Mouse (Mus musculus) CD4-positive, CD25-positive, alpha-beta regulatory T cell, adult 4 months (primary cell): ENCODE measurements around the gene Taar8a. TPM values are rescaled to one million over a fixed set of nuclear protein-coding genes. Genes with fewer than 3 reads are reported as not detected.
"Not testable (repeated sequence)": the region's sequence is repeated elsewhere in the genome, so short reads cannot be mapped to it uniquely, and the experiment has no call there.

ENCODE experiments used
- ATAC-seq: one replicate; pipeline ENCODE4 v1.8.0; 2017
- polyA plus RNA-seq, 2 experiments: library from polyadenylated mRNA; unstranded; fragments of 100-300 nt; shearing (Covaris generic); gene quantifications; one replicate each; pipeline ENCODE4 v1.2.1; 2017

Gene Taar8a
- polyA plus RNA-seq: not detected

GRCm38 (mm10) chr10:24076200-24076599 lies at the start of gene Taar8a:
Taar8a (plus strand) TSS chr10:24076500.
- ATAC-seq: not testable (repeated sequence)

- ATAC-seq: no peak
Measured at GRCm38 (mm10) chr10:24026922-24027321, 49.4 kb upstream of the Taar8a start, which contains the start of gene Taar7d. Taar7d (plus strand) TSS chr10:24027222.

GRCm38 (mm10) chr10:24031347-24031746 lies 45.0 kb upstream of the Taar8a start:
- ATAC-seq: no peak

- ATAC-seq: no peak
Measured at GRCm38 (mm10) chr10:24037314-24037713, 39.0 kb upstream of the Taar8a start, which contains the start of gene Taar7e. Taar7e (plus strand) TSS chr10:24037614.

- no peak for ATAC-seq
Measured at GRCm38 (mm10) chr10:24040120-24040869, 36.0 kb upstream of the Taar8a start.

- no peak for ATAC-seq
Measured at GRCm38 (mm10) chr10:24049210-24049609, 27.1 kb upstream of the Taar8a start, which contains the start of gene Taar7f. Taar7f (plus strand) TSS chr10:24049510.

GRCm38 (mm10) chr10:24052039-24052438 lies 24.3 kb upstream of the Taar8a start:
- ATAC-seq: no peak

GRCm38 (mm10) chr10:24058986-24059385 lies 17.3 kb upstream of the Taar8a start:
- no peak for ATAC-seq

- ATAC-seq: not testable (repeated sequence)
Measured at GRCm38 (mm10) chr10:24074751-24075150, 1.5 kb upstream of the Taar8a start.

GRCm38 (mm10) chr10:24080166-24080565 lies 3.9 kb downstream of the Taar8a start:
- no peak for ATAC-seq

- no peak for ATAC-seq
Measured at GRCm38 (mm10) chr10:24085936-24086335, 9.6 kb downstream of the Taar8a start.

GRCm38 (mm10) chr10:24086555-24086954 lies 10.3 kb downstream of the Taar8a start:
- ATAC-seq: no peak

GRCm38 (mm10) chr10:24087168-24087567 lies 10.9 kb downstream of the Taar8a start:
- ATAC-seq: no peak

- ATAC-seq: no peak
Measured at GRCm38 (mm10) chr10:24092194-24092593, 15.9 kb downstream of the Taar8a start, which contains the start of gene Taar8b. Taar8b (minus strand) TSS chr10:24092294.

GRCm38 (mm10) chr10:24097010-24097409 lies 20.7 kb downstream of the Taar8a start:
- ATAC-seq: not testable (repeated sequence)

- not testable (repeated sequence) for ATAC-seq
Measured at GRCm38 (mm10) chr10:24101812-24102211, 25.5 kb downstream of the Taar8a start, which contains the start of gene Taar8c. Taar8c (minus strand) TSS chr10:24101912.

- not testable (repeated sequence) for ATAC-seq
Measured at GRCm38 (mm10) chr10:24103299-24103698, 27.0 kb downstream of the Taar8a start.

GRCm38 (mm10) chr10:24107747-24108146 lies 31.4 kb downstream of the Taar8a start:
- no peak for ATAC-seq

GRCm38 (mm10) chr10:24108236-24108635 lies 31.9 kb downstream of the Taar8a start:
- ATAC-seq: no peak

GRCm38 (mm10) chr10:24109434-24109833 lies 33.1 kb downstream of the Taar8a start, which contains the start of gene Taar9:
Taar9 (minus strand) TSS chr10:24109534.
- not testable (repeated sequence) for ATAC-seq

- ATAC-seq: no peak
Measured at GRCm38 (mm10) chr10:24111116-24111778, 34.9 kb downstream of the Taar8a start.
